In genomic region chr19:36535186-36535585, GRCm38 (mm10) we compare ENCODE assay signal across 12 mouse cellular contexts. TPM values are rescaled to one million over a fixed set of nuclear protein-coding genes. Genes with fewer than 3 reads are reported as not detected.
DNase-seq lines count a peak whose midpoint lies in the region; ATAC-seq and TF ChIP-seq lines count a peak whose summit lies in the region.
"Had no signal": no experiment of that assay in that cellular context is flagged by ENCODE, and none has a peak within 500 bp of the region (broad histone marks: within the 10 kb centered on the region; RNA-seq: fewer than 3 reads in every experiment).

No protein-coding gene starts in this region.

- no peaks in the 10 kb centered on the region for H3K36me3 ChIP-seq in lung, embryonic 14.5 days (ENCODE audit: insufficient read depth)
- no peaks in the 10 kb centered on the region for H3K36me3 ChIP-seq in hindbrain, embryonic 16.5 days (ENCODE audit: control insufficient read depth, insufficient read depth, low read length)
- H3K36me3 ChIP-seq in stomach, embryonic 15.5 days = no peaks in the 10 kb centered on the region

- WGBS in lung, embryonic 14.5 days = 58% methylated on average over 2 of the region's 2 CpGs
- 21% methylated on average over 2 of the region's 2 CpGs for WGBS in hindbrain, embryonic 16.5 days
- WGBS in stomach, embryonic 15.5 days = 47% methylated on average over 2 of the region's 2 CpGs

- no peaks in the 10 kb centered on the region for H3K27me3 ChIP-seq in lung, embryonic 14.5 days (ENCODE audit: insufficient read depth, low read length)
- no peaks in the 10 kb centered on the region for H3K27me3 ChIP-seq in hindbrain, embryonic 16.5 days (replicated peaks; ENCODE audit: control insufficient read depth, insufficient read depth, low read length)
- H3K27me3 ChIP-seq in stomach, embryonic 15.5 days (replicated peaks) = no peaks in the 10 kb centered on the region

- H3K4me3 ChIP-seq in gastrocnemius, adult 2 months = peak overlapping the region; percentile 13
- no peak overlapping the region for H3K4me3 ChIP-seq in lung, embryonic 14.5 days (ENCODE audit: low read depth, low read length)
- no peak overlapping the region for H3K4me3 ChIP-seq in hindbrain, embryonic 16.5 days (ENCODE audit: low read length)
- H3K4me3 ChIP-seq in stomach, embryonic 15.5 days (replicated peaks) = no peak overlapping the region
- H3K4me3 ChIP-seq: erythroblast, embryonic 14.5 days had no signal

- no peak for DNase-seq in gastrocnemius, adult 2 months
- DNase-seq in gastrocnemius, postnatal 25 days = no peak
- DNase-seq in lung, embryonic 14.5 days = no peak
- DNase-seq in lung, postnatal 14 days = no peak
- DNase-seq in adrenal gland, adult 2 months = no peak
- DNase-seq: B cell, adult 2 months had no signal

- peak overlapping the region; percentile 51 for H3K4me2 ChIP-seq in lung, embryonic 14.5 days
- H3K4me2 ChIP-seq in hindbrain, embryonic 16.5 days (ENCODE audit: low read length) = no peak overlapping the region; the same call in 1 of the 2 replicates
- peak overlapping the region; percentile 44 for H3K4me2 ChIP-seq in stomach, embryonic 15.5 days

- no peak for ATAC-seq in lung, embryonic 14.5 days (ENCODE audit: insufficient read depth)
- ATAC-seq in hindbrain, embryonic 16.5 days = no peak
- ATAC-seq in stomach, embryonic 15.5 days (ENCODE audit: insufficient read depth, low FRiP score, low read depth) = no peak
- no peak for ATAC-seq in CD4-positive, CD25-positive, alpha-beta regulatory T cell, adult 4 months

- H3K4me1 ChIP-seq in lung, embryonic 14.5 days (ENCODE audit: insufficient read depth) = peaks cover 12% of the 10 kb centered on the region
- peaks cover 10% of the 10 kb centered on the region for H3K4me1 ChIP-seq in hindbrain, embryonic 16.5 days (ENCODE audit: control insufficient read depth, insufficient read depth, low read depth, low read length)
- H3K4me1 ChIP-seq in stomach, embryonic 15.5 days = peaks cover 12% of the 10 kb centered on the region

- H3K9ac ChIP-seq in lung, embryonic 14.5 days = no peak overlapping the region
- no peak overlapping the region for H3K9ac ChIP-seq in hindbrain, embryonic 16.5 days (ENCODE audit: low read depth, low read length)
- no peak overlapping the region for H3K9ac ChIP-seq in stomach, embryonic 15.5 days

- intact Hi-C loops in gastrocnemius, adult 2 months (cut with DNase I) = loop anchor here (5.0 kb wide), 1 partner anchor 63 kb away; no protein-coding TSS in a partner anchor

- TF ChIP-seq CTCF in gastrocnemius, adult 2 months (IDR thresholded peaks at IDR 0.05) = no peak
- no peak for TF ChIP-seq CTCF in lung, embryonic 14.5 days (IDR thresholded peaks at IDR 0.05; ENCODE audit: low read depth)

- no peaks in the 10 kb centered on the region for H3K9me3 ChIP-seq in lung, embryonic 14.5 days (ENCODE audit: low read depth, low read length)
- no peaks in the 10 kb centered on the region for H3K9me3 ChIP-seq in hindbrain, embryonic 16.5 days (ENCODE audit: control insufficient read depth, low read length)
- no peaks in the 10 kb centered on the region for H3K9me3 ChIP-seq in stomach, embryonic 15.5 days

- H3K27ac ChIP-seq in gastrocnemius, adult 2 months = no peak overlapping the region
- H3K27ac ChIP-seq in lung, embryonic 14.5 days (ENCODE audit: low read depth) = no peak overlapping the region
- peak overlapping the region; percentile 73 for H3K27ac ChIP-seq in hindbrain, embryonic 16.5 days (ENCODE audit: low read depth, low read length)
- peak overlapping the region; percentile 55 for H3K27ac ChIP-seq in stomach, embryonic 15.5 days
- H3K27ac ChIP-seq: left cerebral cortex, adult 2 months; macrophage had no signal

RNA-seq across cellular contexts. Expression of gene Hectd2, which starts 19.3 kb away (rescaled TPM):
- 1 to 10 TPM; 5.5 to 6.8 TPM for total RNA-seq in gastrocnemius, adult 2 months (2021)
- 1 to 10 TPM; 2.9 to 4.7 TPM for total RNA-seq in gastrocnemius, postnatal 25 days (2021)
- polyA plus RNA-seq in lung, embryonic 14.5 days (2014; fragmentation: Nextera tagmentation; extraction: Ambion mirVana) = 4.8 and 5.2 TPM in 2 replicates
- 8.6 and 8.8 TPM in 2 replicates for polyA plus RNA-seq in hindbrain, embryonic 16.5 days (2015; fragmentation: Nextera tagmentation; extraction: Ambion mirVana)
- 4.5 and 5.3 TPM in 2 replicates for polyA plus RNA-seq in stomach, embryonic 15.5 days (2015; fragmentation: Nextera tagmentation; extraction: Ambion mirVana)
- 1 to 10 TPM; 1.2 to 1.5 TPM for polyA plus RNA-seq in CD4-positive, CD25-positive, alpha-beta regulatory T cell, adult 4 months (2017; shearing (Covaris generic))
- 1 to 10 TPM; 1.6 to 2.6 TPM for total RNA-seq in adrenal gland, adult 2 months (2021)
- polyA plus RNA-seq in adrenal gland, adult 2 months (2012; rRNA removed) = 0.11 and 0.62 TPM in 2 replicates
- polyA plus RNA-seq: erythroblast, embryonic 14.5 days had no signal

Comparison
In these comparisons a context has a peak if more than half of its experiments do, and no peak if none do; other contexts are left out.
1. H3K27ac ChIP-seq: peak in hindbrain, embryonic 16.5 days (single experiment) and stomach, embryonic 15.5 days (single experiment); none in gastrocnemius, adult 2 months (single experiment) and lung, embryonic 14.5 days (single experiment).